Mouse (Mus musculus) myocyte (in vitro differentiated cells): Measurements from ENCODE around the gene Spata33.

ENCODE experiments used
- E2F4 ChIP-seq: IDR thresholded peaks from one replicate; pipeline ENCODE4 v1.6.1; 2011; ENCODE audit warnings: mild to moderate bottlenecking, control low read depth, moderate library complexity; ENCODE audit not compliant: insufficient read depth
- POLR2A ChIP-seq: IDR thresholded peaks from one replicate; pipeline ENCODE4 v1.6.1; 2011; ENCODE audit warnings: low read depth, mild to moderate bottlenecking, control low read depth, moderate library complexity; ENCODE audit not compliant: insufficient read length
- USF1 ChIP-seq: IDR thresholded peaks from one replicate; pipeline ENCODE4 v1.6.1; 2011; ENCODE audit warnings: low read depth, mild to moderate bottlenecking, control low read depth, moderate library complexity

DNA sequence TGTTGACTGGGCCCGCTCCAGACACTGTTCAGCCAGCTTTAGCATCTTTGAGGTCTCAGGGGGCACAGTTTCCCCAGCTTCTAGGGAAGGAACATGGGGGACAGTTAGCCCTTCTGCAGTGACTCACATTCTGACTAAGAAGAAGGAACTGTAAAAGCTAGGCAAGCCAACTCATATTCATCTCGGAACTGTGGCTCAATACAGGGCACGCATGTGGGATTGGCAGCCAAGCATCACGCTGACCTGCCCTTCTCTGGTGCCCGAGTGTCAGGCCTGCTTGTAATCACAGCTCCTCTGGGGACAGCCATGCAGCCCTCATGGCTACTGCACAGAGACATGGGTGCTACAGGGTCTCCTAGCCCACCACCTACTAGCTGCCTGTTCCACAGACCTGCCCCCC lies 38.3 kb downstream of the Spata33 start:
- TF ChIP-seq E2F4 (no peak), POLR2A (no peak), USF1 (no peak)
